Mouse (Mus musculus) kidney, embryonic 15.5 days (tissue): ENCODE data around the gene Atg7. TPM values are rescaled to one million over a fixed set of nuclear protein-coding genes. Genes with fewer than 3 reads are reported as not detected.

Experiments used
- ATAC-seq: fragments of 200-750 bp; cut with Nextera tagmentation; replicated peaks from 2 replicates; pipeline ENCODE4 v1.8.0; 2017; ENCODE audit warnings: moderate TSS enrichment; ENCODE audit not compliant: low FRiP score
- H3K27ac ChIP-seq: fragments of 300-500 bp; sonication (generic); 2 replicates; pipeline ENCODE4 v1.5.1; 2015; ENCODE audit warnings: mild to moderate bottlenecking, inconsistent platforms
- H3K27me3 ChIP-seq: fragments of 300-500 bp; sonication (generic); 2 replicates; pipeline ENCODE4 v1.6.1; 2015; ENCODE audit warnings: inconsistent platforms
- H3K36me3 ChIP-seq: fragments of 300-500 bp; sonication (generic); 2 replicates; pipeline ENCODE4 v1.6.1; 2015; ENCODE audit warnings: inconsistent platforms
- H3K4me1 ChIP-seq: fragments of 300-500 bp; sonication (generic); 2 replicates; pipeline ENCODE4 v1.6.1; 2015; ENCODE audit warnings: inconsistent platforms
- H3K4me2 ChIP-seq: fragments of 300-500 bp; sonication (generic); 2 replicates; pipeline ENCODE4 v1.6.1; 2015; ENCODE audit warnings: moderate library complexity, mild to moderate bottlenecking, inconsistent platforms
- H3K4me3 ChIP-seq: fragments of 300-500 bp; sonication (generic); replicated peaks from 2 replicates; pipeline ENCODE4 v1.5.1; 2015; ENCODE audit warnings: mild to moderate bottlenecking, inconsistent platforms
- H3K9ac ChIP-seq: fragments of 300-500 bp; sonication (generic); 2 replicates; pipeline ENCODE4 v1.6.1; 2015; ENCODE audit warnings: mild to moderate bottlenecking, inconsistent platforms
- H3K9me3 ChIP-seq: fragments of 300-500 bp; sonication (generic); replicated peaks from 2 replicates; pipeline ENCODE4 v1.6.1; 2016; ENCODE audit warnings: inconsistent platforms
- WGBS: fragments of 180-500 bp; shearing (Covaris S2); methylation state at CpG from one replicate; pipeline ENCODE4 v1.1.7; 2015; ENCODE audit warnings: mixed read lengths; 5-methylcytosine and 5-hydroxymethylcytosine counted together
- polyA plus RNA-seq: library from polyadenylated mRNA; unstranded; fragments of >200 nt; fragmentation: Nextera tagmentation; extraction: Ambion mirVana; gene quantifications from 2 replicates; pipeline ENCODE4 v1.2.1, GENCODE M21; 2015

The Atg7 gene
- polyA plus RNA-seq, 1 experiment from 2014 or later = 23.4 TPM

DNA sequence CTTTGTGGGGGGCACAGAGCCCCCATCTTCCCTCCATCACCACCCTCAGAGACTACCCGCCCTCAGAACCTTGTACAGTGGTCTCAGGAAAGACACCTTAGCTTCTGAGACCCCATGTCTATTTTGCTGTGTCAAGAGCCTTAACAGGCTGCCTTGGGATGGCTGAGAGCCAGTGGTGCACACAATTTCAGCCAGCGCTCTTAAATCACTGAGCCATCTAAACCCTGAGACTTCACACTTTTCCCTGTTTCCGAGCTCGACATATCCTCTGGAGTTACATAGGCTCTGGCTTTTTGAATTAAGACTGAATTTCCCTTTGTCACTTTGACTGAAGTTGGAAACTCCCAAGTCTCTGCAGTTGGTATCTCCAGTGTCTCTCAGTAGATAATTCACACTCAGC is 148.9 kb downstream of the Atg7 start:
- peaks cover 3% of the 10 kb centered on the region; the same call in 1 of the 2 replicates for H3K4me1 ChIP-seq
- 54% methylated on average over 4 of the region's 4 CpGs for WGBS
- H3K27ac ChIP-seq = no peak overlapping the region
- H3K9me3 ChIP-seq = no peaks in the 10 kb centered on the region
- H3K4me2 ChIP-seq = no peak overlapping the region
- H3K36me3 ChIP-seq = no peaks in the 10 kb centered on the region
- H3K4me3 ChIP-seq = no peak overlapping the region
- H3K27me3 ChIP-seq = no peaks in the 10 kb centered on the region
- no peak overlapping the region for H3K9ac ChIP-seq
- ATAC-seq = no peak

DNA sequence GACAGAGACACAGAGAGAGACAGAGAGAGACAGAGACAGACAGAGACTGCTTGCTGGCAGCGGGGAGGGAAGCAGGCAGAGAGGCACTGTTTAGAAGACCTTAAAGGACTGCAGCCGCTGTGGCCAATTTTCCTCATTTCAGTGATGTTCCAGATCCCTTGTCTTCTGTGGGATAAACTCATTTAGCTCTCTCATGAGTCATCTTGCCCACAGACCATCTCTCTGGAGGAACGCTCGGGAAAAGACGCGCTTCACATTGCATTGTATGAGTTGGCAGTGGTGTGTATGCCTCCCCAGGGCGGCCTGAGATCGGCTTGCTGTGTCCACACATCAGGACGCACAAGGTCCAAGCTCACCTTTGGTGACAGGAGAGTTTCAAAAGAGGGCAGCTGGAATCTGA is 151.8 kb downstream of the Atg7 start:
- H3K27me3 ChIP-seq = no peaks in the 10 kb centered on the region
- 92% methylated on average over 9 of the region's 9 CpGs for WGBS
- H3K36me3 ChIP-seq = no peaks in the 10 kb centered on the region
- H3K4me3 ChIP-seq = no peak overlapping the region
- no peak overlapping the region for H3K27ac ChIP-seq
- ATAC-seq = no peak
- peaks cover 3% of the 10 kb centered on the region; the same call in 1 of the 2 replicates for H3K4me1 ChIP-seq
- no peak overlapping the region for H3K9ac ChIP-seq
- H3K9me3 ChIP-seq = no peaks in the 10 kb centered on the region
- H3K4me2 ChIP-seq = no peak overlapping the region

DNA sequence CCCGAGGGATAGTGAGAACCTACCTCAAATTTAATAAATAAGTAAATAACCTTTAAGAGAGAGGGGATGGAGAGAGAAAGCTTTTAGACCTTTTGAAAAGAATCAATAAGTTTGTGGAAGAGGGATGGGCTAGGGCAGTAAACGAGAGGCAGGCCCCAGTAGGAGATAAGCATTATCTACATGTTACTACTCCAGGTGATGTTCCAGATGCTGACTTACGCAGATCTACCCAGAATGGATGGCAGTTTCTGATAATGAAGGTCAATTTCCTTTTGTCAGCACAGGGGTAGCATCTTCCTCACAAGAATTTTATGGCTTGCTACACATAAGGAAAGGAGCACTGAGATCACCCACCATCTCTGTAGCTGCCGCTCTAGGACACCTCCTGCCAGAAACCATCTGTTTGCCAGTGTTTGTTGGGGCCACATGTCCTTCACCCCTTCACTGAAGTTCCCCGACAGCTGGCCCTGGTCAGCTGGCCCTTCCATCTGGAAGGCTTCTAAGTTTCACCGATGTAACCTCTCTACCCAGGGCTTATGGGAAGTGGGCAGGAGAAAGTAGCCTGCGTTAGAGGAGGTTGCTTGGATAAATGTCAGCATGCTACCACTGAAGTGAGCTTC is 152.9 kb downstream of the Atg7 start:
- H3K9me3 ChIP-seq = no peaks in the 10 kb centered on the region
- H3K27ac ChIP-seq = no peak overlapping the region
- no peak for ATAC-seq
- no peak overlapping the region for H3K4me2 ChIP-seq
- H3K27me3 ChIP-seq = no peaks in the 10 kb centered on the region
- no peak overlapping the region for H3K4me3 ChIP-seq
- no peak overlapping the region for H3K9ac ChIP-seq
- peaks cover 3% of the 10 kb centered on the region; the same call in 1 of the 2 replicates for H3K4me1 ChIP-seq
- 74% methylated on average over 7 of the region's 7 CpGs for WGBS
- no peaks in the 10 kb centered on the region for H3K36me3 ChIP-seq

DNA sequence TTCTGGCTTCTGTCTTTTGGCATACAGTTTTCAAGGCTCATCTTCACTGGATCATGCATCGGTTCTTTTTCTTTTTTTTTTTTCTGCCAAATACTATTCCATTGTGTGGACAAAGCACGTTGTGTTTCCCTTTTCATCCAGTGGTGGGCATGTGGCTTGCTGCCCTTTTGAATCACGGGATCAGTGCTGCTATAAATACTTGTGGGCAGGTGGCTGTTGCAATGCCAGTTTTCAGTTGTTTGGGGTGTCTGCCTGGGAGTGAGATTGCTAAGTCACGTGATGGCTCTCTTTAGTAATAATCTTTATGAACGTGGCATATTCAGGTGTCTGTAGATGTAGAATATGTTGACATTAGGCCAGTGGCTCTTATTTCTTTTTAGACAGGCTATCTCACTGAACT is 155.0 kb downstream of the Atg7 start:
- Histone ChIP-seq H3K36me3 (no peaks in the 10 kb centered on the region), H3K9ac (no peak overlapping the region), H3K9me3 (no peaks in the 10 kb centered on the region), H3K4me1 (0 out of 2 replicates have a peak, but pooled peaks cover 1% of the 10 kb centered on the region), H3K4me2 (no peak overlapping the region), H3K27me3 (no peaks in the 10 kb centered on the region), H3K27ac (no peak overlapping the region), H3K4me3 (no peak overlapping the region)
- WGBS = 74% methylated on average over 5 of the region's 5 CpGs
- ATAC-seq = no peak

DNA sequence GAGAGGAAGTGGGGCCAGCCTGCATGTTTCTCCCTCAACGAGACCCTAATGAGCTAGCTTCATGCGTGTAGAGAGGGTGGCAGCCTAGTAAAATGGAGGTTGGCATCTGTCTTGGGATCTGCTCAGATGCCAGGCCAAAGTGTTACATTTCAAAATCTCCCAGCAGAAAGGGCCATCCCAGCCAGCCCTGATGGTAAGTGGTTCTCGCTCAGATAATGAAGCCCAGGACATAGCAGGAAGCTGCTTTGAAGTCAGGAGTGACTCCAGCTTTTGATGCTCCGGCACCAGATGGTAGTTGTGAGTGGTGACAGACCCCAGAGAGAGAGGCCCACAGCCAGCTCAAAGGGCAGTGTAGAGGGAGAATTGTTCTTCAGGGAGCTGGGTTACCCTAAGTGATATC is 155.8 kb downstream of the Atg7 start:
- H3K9me3 ChIP-seq = no peaks in the 10 kb centered on the region
- WGBS = 43% methylated on average over 4 of the region's 4 CpGs
- ATAC-seq = no peak

DNA sequence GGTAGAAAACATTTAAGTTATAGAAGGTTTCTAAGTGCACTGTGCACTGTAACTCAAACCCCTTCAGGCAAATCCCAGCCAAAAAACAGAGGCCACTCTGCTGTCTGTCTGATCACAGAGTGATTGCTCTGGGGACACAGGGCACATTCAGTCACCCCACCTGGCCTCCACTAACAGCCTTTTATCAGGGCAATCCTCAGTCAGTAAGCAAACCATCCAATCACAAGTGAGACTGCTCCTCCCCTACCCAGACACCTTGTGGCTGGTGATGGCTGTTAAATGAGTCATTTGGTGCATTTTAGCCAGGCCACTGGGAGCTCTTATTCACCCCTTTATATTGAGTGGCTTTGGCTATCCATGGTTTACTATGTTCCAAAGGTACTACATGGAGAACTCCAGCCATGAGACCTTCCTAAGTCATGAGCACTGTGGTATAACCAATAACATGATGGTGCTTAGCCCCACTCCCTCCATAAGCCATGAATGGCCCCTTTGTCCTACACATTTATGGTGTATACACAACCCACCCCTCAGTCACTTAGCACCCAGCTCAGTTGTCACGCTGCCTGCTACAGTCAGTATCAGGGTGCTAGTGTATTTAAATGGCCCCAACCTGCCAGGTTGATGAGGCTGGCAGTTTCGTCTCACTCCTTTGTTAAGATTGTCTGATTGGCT is 157.5 kb downstream of the Atg7 start:
- no peak overlapping the region for H3K4me2 ChIP-seq
- peaks cover 9% of the 10 kb centered on the region; the same call in 1 of the 2 replicates for H3K4me1 ChIP-seq
- H3K27me3 ChIP-seq = no peaks in the 10 kb centered on the region
- 58% methylated on average over 2 of the region's 2 CpGs for WGBS
- H3K36me3 ChIP-seq = no peaks in the 10 kb centered on the region
- H3K4me3 ChIP-seq = no peak overlapping the region
- H3K9me3 ChIP-seq = no peaks in the 10 kb centered on the region
- H3K27ac ChIP-seq = no peak overlapping the region
- no peak for ATAC-seq
- H3K9ac ChIP-seq = no peak overlapping the region

More for the DNA sequence above, 155.8 kb downstream of the Atg7 start:
- no peaks in the 10 kb centered on the region for H3K27me3 ChIP-seq
- no peak overlapping the region for H3K4me3 ChIP-seq
- no peak overlapping the region for H3K27ac ChIP-seq
- no peak overlapping the region for H3K4me2 ChIP-seq
- peaks cover 6% of the 10 kb centered on the region; the same call in 1 of the 2 replicates for H3K4me1 ChIP-seq
- no peaks in the 10 kb centered on the region for H3K36me3 ChIP-seq
- H3K9ac ChIP-seq = no peak overlapping the region

DNA sequence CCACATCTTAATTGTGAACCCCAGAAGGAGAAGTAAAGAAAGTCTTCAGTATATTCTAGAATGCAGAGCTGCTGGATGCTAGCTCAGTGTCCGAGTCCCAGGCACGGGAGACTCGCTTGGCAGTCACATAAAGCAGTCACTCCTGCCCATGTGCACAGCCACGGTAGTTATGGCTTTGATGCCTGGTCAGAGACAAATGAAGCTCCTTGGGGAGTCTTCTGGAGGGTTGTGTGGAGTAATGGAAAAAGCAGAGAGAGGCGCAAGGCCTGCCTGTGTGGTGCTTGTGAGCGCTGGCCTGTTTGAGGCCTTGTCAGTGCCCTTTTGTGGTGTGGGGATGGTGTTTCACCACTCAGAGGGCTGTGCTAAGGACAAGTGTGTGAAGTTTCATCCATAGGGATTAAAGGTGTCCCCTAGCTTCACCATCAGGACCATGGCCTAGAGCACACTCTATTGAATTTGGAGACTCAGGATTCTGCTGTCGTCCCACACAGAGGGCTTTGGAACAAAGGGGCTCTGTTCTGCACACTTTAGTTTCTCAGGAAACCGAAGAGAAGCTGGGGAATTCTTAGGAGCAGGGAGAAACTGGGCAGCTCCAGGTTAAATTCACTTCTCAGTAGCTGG is 161.1 kb downstream of the Atg7 start:
- Histone ChIP-seq H3K36me3 (no peaks in the 10 kb centered on the region), H3K4me3 (no peak overlapping the region), H3K27ac (no peak overlapping the region), H3K27me3 (no peaks in the 10 kb centered on the region), H3K9me3 (no peaks in the 10 kb centered on the region), H3K4me1 (peaks cover 9% of the 10 kb centered on the region; the same call in 1 of the 2 replicates), H3K9ac (no peak overlapping the region), H3K4me2 (no peak overlapping the region)
- WGBS = 64% methylated on average over 8 of the region's 8 CpGs
- no peak for ATAC-seq

DNA sequence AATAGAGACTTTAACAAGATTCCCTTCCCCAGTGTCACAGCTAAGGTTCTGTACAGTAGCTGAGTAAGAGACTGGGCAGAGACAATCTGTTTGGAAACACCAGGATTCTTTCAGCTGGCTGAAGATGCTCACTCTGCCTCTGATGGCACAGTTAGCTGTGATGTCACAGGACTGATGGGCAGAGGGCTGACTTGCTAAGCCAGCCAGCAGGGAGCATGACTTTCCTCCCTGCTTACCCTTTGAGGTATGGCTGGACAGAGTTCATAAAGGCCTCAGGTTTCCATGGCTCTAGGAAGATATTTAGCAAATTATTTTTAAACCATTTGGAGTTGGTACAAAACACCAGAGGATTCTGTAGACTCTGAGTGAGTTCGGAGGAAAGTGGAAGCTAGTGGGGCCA is 162.0 kb downstream of the Atg7 start:
- no peak overlapping the region for H3K9ac ChIP-seq
- no peak for ATAC-seq
- H3K4me3 ChIP-seq = no peak overlapping the region
- H3K9me3 ChIP-seq = no peaks in the 10 kb centered on the region
- H3K27me3 ChIP-seq = no peaks in the 10 kb centered on the region
- no peaks in the 10 kb centered on the region for H3K36me3 ChIP-seq
- no peak overlapping the region for H3K4me2 ChIP-seq
- H3K27ac ChIP-seq = no peak overlapping the region
- WGBS = 96% methylated on average over 1 of the region's 1 CpGs
- peaks cover 11% of the 10 kb centered on the region; the same call in 1 of the 2 replicates for H3K4me1 ChIP-seq

DNA sequence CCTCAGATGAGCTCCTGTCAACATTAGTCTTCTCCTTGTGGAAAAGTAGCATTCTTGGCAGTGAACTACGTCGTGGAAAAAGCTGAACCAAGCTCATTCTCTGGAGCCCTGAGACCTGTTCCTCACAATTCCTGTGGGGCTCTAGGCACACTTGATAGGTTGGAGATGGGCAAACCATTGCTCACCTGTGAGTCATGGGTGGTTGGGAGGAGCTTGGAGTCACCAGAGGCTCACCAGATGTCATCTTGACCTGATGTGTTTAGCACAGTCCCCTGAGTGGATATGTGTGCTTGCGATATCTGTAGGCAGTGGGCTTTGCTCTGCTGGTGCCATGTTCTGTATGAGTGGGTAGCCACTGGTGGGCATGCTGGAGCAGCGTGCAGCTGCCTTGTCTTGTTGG is 163.0 kb downstream of the Atg7 start:
- Histone ChIP-seq H3K36me3 (no peaks in the 10 kb centered on the region), H3K27ac (no peak overlapping the region), H3K27me3 (no peaks in the 10 kb centered on the region), H3K4me1 (peaks cover 11% of the 10 kb centered on the region; the same call in 1 of the 2 replicates), H3K4me2 (no peak overlapping the region), H3K9ac (no peak overlapping the region), H3K9me3 (no peaks in the 10 kb centered on the region), H3K4me3 (no peak overlapping the region)
- WGBS = 94% methylated on average over 4 of the region's 4 CpGs
- ATAC-seq = no peak

DNA sequence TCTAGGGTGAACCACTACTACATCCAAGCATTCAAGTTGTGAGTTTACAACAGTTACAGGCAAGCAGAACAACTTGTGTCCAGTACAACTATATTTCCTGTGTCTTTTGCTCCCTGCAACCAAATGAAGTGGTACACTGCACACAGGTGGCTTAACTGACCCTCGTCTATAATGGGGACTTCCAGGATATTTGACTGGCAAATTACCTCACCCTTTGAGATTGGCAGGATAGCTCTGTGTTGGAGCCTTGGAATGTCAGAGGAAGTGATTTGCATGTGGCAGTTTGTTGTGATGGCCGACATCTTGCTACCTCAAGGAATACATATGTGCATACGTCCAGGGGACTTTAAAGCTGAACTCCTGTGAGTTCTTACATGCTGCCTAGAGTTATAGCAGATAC is 164.6 kb downstream of the Atg7 start:
- no peak overlapping the region for H3K9ac ChIP-seq
- 68% methylated on average over 3 of the region's 3 CpGs for WGBS
- H3K9me3 ChIP-seq = no peaks in the 10 kb centered on the region
- no peaks in the 10 kb centered on the region for H3K27me3 ChIP-seq
- no peak overlapping the region for H3K4me2 ChIP-seq
- H3K27ac ChIP-seq = no peak overlapping the region
- H3K36me3 ChIP-seq = no peaks in the 10 kb centered on the region
- no peak overlapping the region for H3K4me3 ChIP-seq
- H3K4me1 ChIP-seq = peaks cover 11% of the 10 kb centered on the region; the same call in 1 of the 2 replicates
- ATAC-seq = no peak

DNA sequence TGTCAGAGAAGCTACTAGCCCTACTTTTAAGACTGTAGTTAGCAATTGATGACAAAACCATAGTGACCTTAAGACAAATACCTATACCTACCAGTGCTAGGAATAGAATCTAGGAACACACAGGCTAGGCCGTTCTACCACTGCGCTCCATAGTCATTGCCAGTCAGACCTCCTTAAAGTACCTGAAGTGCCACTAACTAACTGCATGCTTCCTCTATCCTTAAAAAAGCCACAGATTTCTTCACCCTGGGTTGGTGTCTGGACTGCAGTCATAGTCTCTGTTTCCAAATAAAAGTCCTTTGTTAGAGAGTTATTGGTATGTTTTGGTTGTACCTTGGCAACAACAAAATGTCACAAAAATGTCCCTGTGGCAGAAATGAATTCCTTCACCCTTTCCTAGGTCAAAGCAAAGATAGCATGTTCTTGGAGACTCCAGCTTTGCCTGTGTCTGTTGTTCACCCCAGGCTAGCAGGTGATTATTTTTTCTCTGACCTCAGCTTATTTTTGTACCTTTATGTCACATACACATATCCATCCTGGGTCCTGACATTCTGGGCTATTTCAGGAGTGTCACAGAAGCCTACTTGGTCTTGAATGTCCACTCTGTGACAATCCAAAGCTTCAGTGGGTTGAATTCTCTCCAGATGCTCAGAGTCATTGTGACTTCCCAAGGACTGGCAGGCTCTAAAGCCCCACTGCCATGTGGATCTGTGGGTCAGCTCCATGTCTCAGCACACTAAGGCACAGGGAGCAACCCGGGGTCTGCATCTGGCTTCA is 165.9 kb downstream of the Atg7 start:
- H3K9ac ChIP-seq = no peak overlapping the region
- no peak for ATAC-seq
- H3K36me3 ChIP-seq = no peaks in the 10 kb centered on the region
- no peaks in the 10 kb centered on the region for H3K27me3 ChIP-seq
- peaks cover 4% of the 10 kb centered on the region; the same call in 1 of the 2 replicates for H3K4me1 ChIP-seq
- no peak overlapping the region for H3K4me3 ChIP-seq
- no peak overlapping the region for H3K4me2 ChIP-seq
- WGBS = 85% methylated on average over 3 of the region's 3 CpGs
- no peaks in the 10 kb centered on the region for H3K9me3 ChIP-seq
- H3K27ac ChIP-seq = no peak overlapping the region

DNA sequence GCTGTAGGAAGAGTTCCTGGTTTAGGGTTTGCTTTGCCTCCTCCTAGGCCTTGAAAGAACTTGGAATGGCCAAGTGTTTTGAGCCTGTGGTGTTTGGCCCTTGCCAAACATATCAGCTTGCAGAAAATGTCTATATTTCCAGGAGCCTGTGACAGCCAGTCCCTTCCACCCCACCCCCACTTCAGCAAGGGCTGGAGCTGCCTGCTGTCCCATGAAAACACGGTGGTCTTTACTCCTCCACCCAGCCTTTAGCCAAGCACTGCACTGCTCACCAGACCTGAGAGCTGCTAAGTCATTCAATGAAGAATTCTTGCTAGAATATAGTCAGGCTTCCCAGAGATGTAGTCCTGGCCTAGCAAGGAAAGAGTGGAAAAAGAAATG is 166.5 kb downstream of the Atg7 start:
- H3K9me3 ChIP-seq = no peaks in the 10 kb centered on the region
- no peaks in the 10 kb centered on the region for H3K27me3 ChIP-seq
- H3K36me3 ChIP-seq = no peaks in the 10 kb centered on the region
- WGBS = 11% methylated on average over 1 of the region's 1 CpGs
- no peak overlapping the region for H3K4me3 ChIP-seq
- H3K9ac ChIP-seq = no peak overlapping the region
- no peak for ATAC-seq
- no peak overlapping the region for H3K27ac ChIP-seq
- 0 out of 2 replicates have a peak, but pooled peaks cover 2% of the 10 kb centered on the region for H3K4me1 ChIP-seq
- no peak overlapping the region for H3K4me2 ChIP-seq
